Mouse (Mus musculus): ENCODE measurements around the gene Csrnp3. TPM values are rescaled to one million over a fixed set of nuclear protein-coding genes. Genes with fewer than 3 reads are reported as not detected.
"Not testable (repeated sequence)": the region's sequence is repeated elsewhere in the genome, so short reads cannot be mapped to it uniquely, and the experiment has no call there.

Gene Csrnp3
- total and polyA plus RNA-seq, 3 experiments = 0.04 to 0.39 (median 0.34) TPM

GRCm38 (mm10) chr2:65841606-65842005 is 4.0 kb upstream of the Csrnp3 start:
- Histone ChIP-seq H3K4me1 (ENCODE audit: control insufficient read depth, insufficient read depth, low read length) (no peaks in the 10 kb centered on the region), H3K36me3 (ENCODE audit: control insufficient read depth, insufficient read depth, low read length) (no peaks in the 10 kb centered on the region), H3K79me2 (replicated peaks; ENCODE audit: control insufficient read depth, insufficient read depth, low read length) (no peaks in the 10 kb centered on the region), H3K27ac (no peak overlapping the region), H3K9ac (ENCODE audit: low read depth, low read length) (no peak overlapping the region), H3K4me3 (no peak overlapping the region), H3K27me3 (ENCODE audit: control insufficient read depth, insufficient read depth, low read length) (0 out of 2 replicates have a peak, but pooled peaks cover 4% of the 10 kb centered on the region)
- no peak for TF ChIP-seq POLR2A (IDR thresholded peaks at IDR 0.05; ENCODE audit: insufficient read depth, low read depth, low read length)
- TF ChIP-seq EP300 (IDR thresholded peaks at IDR 0.05; ENCODE audit: insufficient read depth, low read depth, low read length) = no peak
- no peak for TF ChIP-seq CTCF (IDR thresholded peaks at IDR 0.05)
- no peak for DNase-seq
- 37% methylated on average over 3 of the region's 3 CpGs for WGBS
- intact Hi-C loops (cut with DNase I) = no loop called here

- intact Hi-C loops (cut with DNase I) = no loop called here
- 45% methylated on average over 3 of the region's 3 CpGs for WGBS
- no peaks in the 10 kb centered on the region for H3K4me1 ChIP-seq (ENCODE audit: control insufficient read depth, insufficient read depth, low read length)
- DNase-seq = no peak
- H3K27ac ChIP-seq = no peak overlapping the region
- H3K9ac ChIP-seq (ENCODE audit: low read depth, low read length) = no peak overlapping the region
- no peaks in the 10 kb centered on the region for H3K36me3 ChIP-seq (ENCODE audit: control insufficient read depth, insufficient read depth, low read length)
- TF ChIP-seq CTCF (IDR thresholded peaks at IDR 0.05) = no peak
- H3K79me2 ChIP-seq (replicated peaks; ENCODE audit: control insufficient read depth, insufficient read depth, low read length) = no peaks in the 10 kb centered on the region
- no peak overlapping the region for H3K4me3 ChIP-seq
- H3K27me3 ChIP-seq (ENCODE audit: control insufficient read depth, insufficient read depth, low read length) = 0 out of 2 replicates have a peak, but pooled peaks cover 4% of the 10 kb centered on the region
These were observed 3.2 kb upstream of the Csrnp3 start for GRCm38 (mm10) chr2:65842356-65842755.

- TF ChIP-seq POLR2A (IDR thresholded peaks at IDR 0.05; ENCODE audit: insufficient read depth, low read depth, low read length) (no peak), EP300 (IDR thresholded peaks at IDR 0.05; ENCODE audit: insufficient read depth, low read depth, low read length) (no peak), CTCF (IDR thresholded peaks at IDR 0.05) (no peak)
- Histone ChIP-seq H3K27ac (no peak overlapping the region), H3K4me1 (ENCODE audit: control insufficient read depth, insufficient read depth, low read length) (no peaks in the 10 kb centered on the region), H3K9ac (ENCODE audit: low read depth, low read length) (no peak overlapping the region), H3K79me2 (replicated peaks; ENCODE audit: control insufficient read depth, insufficient read depth, low read length) (no peaks in the 10 kb centered on the region), H3K4me3 (peak overlapping the region; percentile 17; the same call in 1 of the 2 replicates), H3K27me3 (ENCODE audit: control insufficient read depth, insufficient read depth, low read length) (0 out of 2 replicates have a peak, but pooled peaks cover 4% of the 10 kb centered on the region), H3K36me3 (ENCODE audit: control insufficient read depth, insufficient read depth, low read length) (no peaks in the 10 kb centered on the region)
- 4% methylated on average over 22 of the region's 22 CpGs for WGBS
- intact Hi-C loops (cut with DNase I) = no loop called here
- no peak for DNase-seq
These were observed 611 bp downstream of the Csrnp3 start for GRCm38 (mm10) chr2:65846000-65846755.

- H3K4me1 ChIP-seq (ENCODE audit: control insufficient read depth, insufficient read depth, low read length) = no peaks in the 10 kb centered on the region
- H3K9ac ChIP-seq (ENCODE audit: low read depth, low read length) = no peak overlapping the region
- H3K79me2 ChIP-seq (replicated peaks; ENCODE audit: control insufficient read depth, insufficient read depth, low read length) = no peaks in the 10 kb centered on the region
- no peak overlapping the region for H3K27ac ChIP-seq
- intact Hi-C loops (cut with DNase I) = no loop called here
- H3K27me3 ChIP-seq (ENCODE audit: control insufficient read depth, insufficient read depth, low read length) = 0 out of 2 replicates have a peak, but pooled peaks cover 4% of the 10 kb centered on the region
- no peak overlapping the region for H3K4me3 ChIP-seq
- TF ChIP-seq CTCF (IDR thresholded peaks at IDR 0.05) = no peak
- no peak for TF ChIP-seq EP300 (IDR thresholded peaks at IDR 0.05; ENCODE audit: insufficient read depth, low read depth, low read length)
- H3K36me3 ChIP-seq (ENCODE audit: control insufficient read depth, insufficient read depth, low read length) = no peaks in the 10 kb centered on the region
- no peak for DNase-seq
- WGBS = 75% methylated on average over 7 of the region's 7 CpGs
These were observed 2.0 kb downstream of the Csrnp3 start for GRCm38 (mm10) chr2:65847463-65848110.

GRCm38 (mm10) chr2:65848706-65849105 is 3.1 kb downstream of the Csrnp3 start:
- TF ChIP-seq CTCF (IDR thresholded peaks at IDR 0.05) (no peak), EP300 (IDR thresholded peaks at IDR 0.05; ENCODE audit: insufficient read depth, low read depth, low read length) (no peak), POLR2A (IDR thresholded peaks at IDR 0.05; ENCODE audit: insufficient read depth, low read depth, low read length) (no peak)
- WGBS = 58% methylated on average over 8 of the region's 8 CpGs
- no peak overlapping the region for H3K27ac ChIP-seq
- DNase-seq = no peak
- H3K4me3 ChIP-seq = no peak overlapping the region
- no peaks in the 10 kb centered on the region for H3K79me2 ChIP-seq (replicated peaks; ENCODE audit: control insufficient read depth, insufficient read depth, low read length)
- no peaks in the 10 kb centered on the region for H3K4me1 ChIP-seq (ENCODE audit: control insufficient read depth, insufficient read depth, low read length)
- intact Hi-C loops (cut with DNase I) = no loop called here
- no peaks in the 10 kb centered on the region for H3K36me3 ChIP-seq (ENCODE audit: control insufficient read depth, insufficient read depth, low read length)
- H3K9ac ChIP-seq (ENCODE audit: low read depth, low read length) = no peak overlapping the region
- H3K27me3 ChIP-seq (ENCODE audit: control insufficient read depth, insufficient read depth, low read length) = 0 out of 2 replicates have a peak, but pooled peaks cover 4% of the 10 kb centered on the region

- H3K9ac ChIP-seq (ENCODE audit: low read depth, low read length); DNase-seq; intact Hi-C loops (cut with DNase I); H3K27me3 ChIP-seq (ENCODE audit: control insufficient read depth, insufficient read depth, low read length); H3K36me3 ChIP-seq (ENCODE audit: control insufficient read depth, insufficient read depth, low read length); H3K4me3 ChIP-seq; H3K27ac ChIP-seq; H3K79me2 ChIP-seq (replicated peaks; ENCODE audit: control insufficient read depth, insufficient read depth, low read length); H3K4me1 ChIP-seq (ENCODE audit: control insufficient read depth, insufficient read depth, low read length): not testable (repeated sequence)
- WGBS = 88% methylated on average over 3 of the region's 3 CpGs
These were observed 4.7 kb downstream of the Csrnp3 start for GRCm38 (mm10) chr2:65850282-65850681.
